Mouse (Mus musculus) embryonic facial prominence, embryonic 14.5 days (tissue): ENCODE data around the gene Slc36a1. TPM values are rescaled to one million over a fixed set of nuclear protein-coding genes. Genes with fewer than 3 reads are reported as not detected.
A peak's percentile ranks its signal among the peaks of the same experiment; 100 is the strongest.

Experiments used
- ATAC-seq: fragments of 200-750 bp; cut with Nextera tagmentation; 2 replicates; pipeline ENCODE4 v1.8.0; 2017; ENCODE audit warnings: low read depth, moderate number of reproducible peaks, moderate TSS enrichment
- DNase-seq: peaks from one replicate; pipeline ENCODE4 v3.0.0-alpha.2; 2015; ENCODE audit warnings: low spot score
- H3K27ac ChIP-seq: fragments of 300-500 bp; sonication (generic); replicated peaks from 2 replicates; pipeline ENCODE4 v1.5.1; 2014; ENCODE audit warnings: low read depth, mild to moderate bottlenecking, low read length, moderate library complexity
- H3K27me3 ChIP-seq: fragments of 300-500 bp; sonication (generic); replicated peaks from 2 replicates; pipeline ENCODE4 v1.6.1; 2014; ENCODE audit warnings: low read length; ENCODE audit not compliant: control insufficient read depth, insufficient read depth
- H3K36me3 ChIP-seq: fragments of 300-500 bp; sonication (generic); 2 replicates; pipeline ENCODE4 v1.6.1; 2014; ENCODE audit warnings: low read length, mixed read lengths; ENCODE audit not compliant: control insufficient read depth, insufficient read depth
- H3K4me1 ChIP-seq: fragments of 300-500 bp; sonication (generic); 2 replicates; pipeline ENCODE4 v1.6.1; 2014; ENCODE audit warnings: antibody characterized with exemption, low read length; ENCODE audit not compliant: control insufficient read depth, insufficient read depth
- H3K4me2 ChIP-seq: fragments of 300-500 bp; sonication (generic); 2 replicates; pipeline ENCODE4 v1.6.1; 2014; ENCODE audit warnings: low read depth, mild to moderate bottlenecking, low read length, moderate library complexity, mixed read lengths
- H3K4me3 ChIP-seq: fragments of 300-500 bp; sonication (generic); 2 replicates; pipeline ENCODE4 v1.5.1; 2014; ENCODE audit warnings: low read depth, mild to moderate bottlenecking, low read length
- H3K9ac ChIP-seq: fragments of 300-500 bp; sonication (generic); 2 replicates; pipeline ENCODE4 v1.6.1; 2014; ENCODE audit warnings: low read depth, mild to moderate bottlenecking, low read length, moderate library complexity, mixed read lengths
- H3K9me3 ChIP-seq: fragments of 300-500 bp; sonication (generic); 2 replicates; pipeline ENCODE4 v1.6.1; 2016; ENCODE audit warnings: low read length; ENCODE audit not compliant: control insufficient read depth
- WGBS: fragments of 180-500 bp; shearing (Covaris S2); extraction: QIAGEN DNeasy Blood & Tissue Kit; methylation state at CpG from one replicate; pipeline ENCODE4 v1.1.7; 2014; 5-methylcytosine and 5-hydroxymethylcytosine counted together
- polyA plus RNA-seq: library from polyadenylated mRNA; unstranded; fragments of >200 nt; fragmentation: Nextera tagmentation; extraction: Ambion mirVana; gene quantifications from 2 replicates; pipeline ENCODE4 v1.2.1, GENCODE M21; 2014

The Slc36a1 gene
- 2.3 and 2.6 TPM in 2 replicates for polyA plus RNA-seq

GRCm38 (mm10) chr11:55204159-55204596 is at the start of gene Slc36a1:
Gene Slc36a1, plus strand, starts transcription at chr11:55204350.
- ATAC-seq (peak; percentile 93), DNase-seq (peak; percentile 96)
- H3K9ac ChIP-seq: peak within 1 kb of the TSS; percentile 79
- under 1% methylated on average over 19 of the region's 31 CpGs for WGBS
- H3K4me3 ChIP-seq: peak within 1 kb of the TSS; percentile 82
- H3K4me2 ChIP-seq: peak within 1 kb of the TSS; percentile 97
- H3K9me3 ChIP-seq: no peaks in the 10 kb centered on the region
- H3K27ac ChIP-seq: no peak within 1 kb of the TSS
- 0 out of 2 replicates have a peak, but pooled peaks cover 3% of the 10 kb centered on the region for H3K4me1 ChIP-seq
- no peaks in the 10 kb centered on the region for H3K27me3 ChIP-seq
- H3K36me3 ChIP-seq: no peaks in the 10 kb centered on the region

DNA sequence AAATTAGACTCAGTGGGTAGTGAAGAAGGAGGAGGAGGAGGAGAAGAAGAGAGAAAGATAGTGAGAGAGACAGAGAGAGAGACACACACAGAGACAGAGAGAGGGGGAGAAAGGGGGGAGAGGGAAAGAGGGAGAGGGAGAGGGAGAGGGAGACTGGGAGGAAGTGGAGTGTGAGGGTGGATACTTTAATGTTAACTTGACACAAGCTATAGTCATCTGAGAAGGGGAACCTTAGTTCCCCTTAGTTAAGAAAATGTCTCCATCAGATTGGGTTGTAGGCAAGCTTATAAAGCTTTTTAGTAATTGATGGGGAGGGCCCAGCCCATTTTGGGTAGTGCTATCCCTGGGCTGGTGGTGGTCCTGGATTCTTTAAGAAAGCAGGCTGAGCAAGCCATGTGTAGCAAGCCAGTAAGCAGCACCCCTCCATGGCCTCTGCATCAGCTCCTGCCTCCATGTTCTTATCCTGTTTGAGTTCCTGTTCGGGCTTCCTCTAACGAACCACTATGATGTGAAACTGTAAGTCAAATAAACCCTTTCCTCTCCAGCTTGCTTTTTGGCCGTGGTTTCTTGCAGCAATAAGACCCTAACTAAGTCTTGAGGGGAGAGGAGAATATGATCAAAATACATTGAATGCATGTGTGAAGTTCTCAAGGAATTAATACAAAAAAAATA is 49.6 kb upstream of the Slc36a1 start:
- 61% methylated on average over 3 of the region's 3 CpGs for WGBS
- Histone ChIP-seq H3K27me3 (no peaks in the 10 kb centered on the region), H3K27ac (no peak overlapping the region), H3K9me3 (no peaks in the 10 kb centered on the region), H3K36me3 (no peaks in the 10 kb centered on the region), H3K4me1 (no peaks in the 10 kb centered on the region), H3K9ac (no peak overlapping the region), H3K4me3 (no peak overlapping the region), H3K4me2 (no peak overlapping the region)
- DNase-seq (no peak), ATAC-seq (no peak)

- Histone ChIP-seq H3K27ac (no peak overlapping the region), H3K36me3 (no peaks in the 10 kb centered on the region), H3K9ac (no peak overlapping the region), H3K4me2 (no peak overlapping the region), H3K4me1 (no peaks in the 10 kb centered on the region), H3K4me3 (no peak overlapping the region), H3K27me3 (no peaks in the 10 kb centered on the region), H3K9me3 (no peaks in the 10 kb centered on the region)
- WGBS: 70% methylated on average over 6 of the region's 6 CpGs
- no peak for ATAC-seq
- DNase-seq: no peak
Measured at GRCm38 (mm10) chr11:55155070-55155421, 49.1 kb upstream of the Slc36a1 start.

DNA sequence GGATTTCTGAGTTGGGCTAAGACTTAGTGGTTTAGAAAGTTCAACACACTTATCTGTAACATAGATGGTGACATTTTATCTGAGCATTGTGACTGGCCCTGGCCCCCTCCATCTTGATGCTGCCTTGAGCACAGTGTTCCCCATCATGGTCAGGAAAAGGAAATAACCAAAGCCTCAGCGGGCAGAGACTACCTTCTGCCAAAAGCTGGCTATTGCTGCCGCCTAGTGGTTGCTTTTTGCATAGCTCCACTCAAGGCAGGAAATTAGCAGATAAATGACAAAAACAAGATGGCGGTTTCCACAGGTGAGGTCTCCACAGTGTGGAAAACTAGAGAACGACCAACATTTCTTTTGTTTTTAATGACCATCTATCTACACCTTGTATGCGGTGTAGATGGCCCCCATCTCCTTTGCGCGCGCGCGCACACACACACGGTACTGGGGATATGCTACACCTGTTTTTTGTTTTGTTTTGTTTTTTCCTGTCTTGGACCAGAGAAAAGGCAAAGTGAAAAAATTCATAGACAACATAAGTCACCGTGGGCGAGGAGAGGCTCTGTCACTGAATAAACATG is 45.3 kb upstream of the Slc36a1 start:
- no peaks in the 10 kb centered on the region for H3K36me3 ChIP-seq
- DNase-seq (peak; percentile 72), ATAC-seq (peak; percentile 50; the same call in 1 of the 2 replicates)
- H3K4me1 ChIP-seq: no peaks in the 10 kb centered on the region
- no peak overlapping the region for H3K9ac ChIP-seq
- no peaks in the 10 kb centered on the region for H3K27me3 ChIP-seq
- no peak overlapping the region for H3K4me3 ChIP-seq
- WGBS: 51% methylated on average over 13 of the region's 13 CpGs
- H3K9me3 ChIP-seq: no peaks in the 10 kb centered on the region
- H3K27ac ChIP-seq: no peak overlapping the region
- no peak overlapping the region for H3K4me2 ChIP-seq

DNA sequence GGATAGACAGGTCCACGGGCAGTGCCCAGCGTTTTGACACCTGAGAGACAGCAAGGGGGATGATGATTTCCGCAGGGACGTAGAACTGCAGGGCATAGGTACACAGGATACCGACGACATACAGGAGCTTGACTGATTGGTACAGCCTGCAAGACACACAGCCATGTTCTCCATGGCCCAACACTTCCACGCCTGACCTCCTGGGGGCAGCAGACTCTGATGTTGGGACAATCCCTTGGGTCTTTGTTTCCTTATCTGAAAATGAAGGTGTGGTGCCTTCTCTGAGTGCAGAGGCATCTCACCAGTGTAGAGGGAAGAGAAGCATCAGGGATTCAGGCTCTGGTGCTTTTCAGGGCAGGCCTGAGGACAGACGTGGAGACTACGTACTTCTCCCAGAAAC is 41.5 kb upstream of the Slc36a1 start:
- H3K4me1 ChIP-seq: no peaks in the 10 kb centered on the region
- H3K4me3 ChIP-seq: no peak overlapping the region
- H3K36me3 ChIP-seq: no peaks in the 10 kb centered on the region
- DNase-seq (no peak), ATAC-seq (no peak)
- H3K9me3 ChIP-seq: no peaks in the 10 kb centered on the region
- H3K4me2 ChIP-seq: no peak overlapping the region
- no peak overlapping the region for H3K9ac ChIP-seq
- 46% methylated on average over 9 of the region's 9 CpGs for WGBS
- H3K27ac ChIP-seq: no peak overlapping the region
- no peaks in the 10 kb centered on the region for H3K27me3 ChIP-seq

DNA sequence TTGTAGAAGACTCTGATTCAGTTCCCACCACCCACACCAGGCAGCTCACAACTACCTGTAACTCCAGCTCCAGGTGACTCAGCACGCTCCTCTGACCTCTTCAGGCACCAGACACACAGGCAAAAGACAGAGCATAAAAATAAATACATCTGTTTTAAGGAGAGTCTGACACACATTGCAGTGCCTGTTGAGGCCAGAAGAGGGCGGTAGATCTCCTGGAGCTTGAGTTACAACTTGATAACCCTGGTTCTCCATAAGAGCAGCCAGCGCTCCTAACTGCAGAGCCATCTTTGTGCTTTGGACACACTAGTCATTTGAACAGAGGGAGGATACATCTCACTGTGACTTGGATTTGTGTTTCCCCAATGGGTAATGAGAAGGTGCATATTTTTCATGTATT is 39.4 kb upstream of the Slc36a1 start:
- H3K9ac ChIP-seq: no peak overlapping the region
- no peak overlapping the region for H3K4me3 ChIP-seq
- H3K4me1 ChIP-seq: no peaks in the 10 kb centered on the region
- H3K9me3 ChIP-seq: no peaks in the 10 kb centered on the region
- no peaks in the 10 kb centered on the region for H3K27me3 ChIP-seq
- H3K4me2 ChIP-seq: no peak overlapping the region
- no peak for DNase-seq
- no peak overlapping the region for H3K27ac ChIP-seq
- no peaks in the 10 kb centered on the region for H3K36me3 ChIP-seq
- no peak for ATAC-seq
- WGBS: 44% methylated on average over 3 of the region's 3 CpGs

GRCm38 (mm10) chr11:55165748-55166147 is 38.4 kb upstream of the Slc36a1 start:
- ATAC-seq (no peak), DNase-seq (no peak)
- H3K9ac ChIP-seq: no peak overlapping the region
- H3K4me2 ChIP-seq: no peak overlapping the region
- no peaks in the 10 kb centered on the region for H3K4me1 ChIP-seq
- WGBS: 90% methylated on average over 7 of the region's 7 CpGs
- H3K4me3 ChIP-seq: no peak overlapping the region
- H3K36me3 ChIP-seq: no peaks in the 10 kb centered on the region
- H3K9me3 ChIP-seq: no peaks in the 10 kb centered on the region
- H3K27ac ChIP-seq: no peak overlapping the region
- no peaks in the 10 kb centered on the region for H3K27me3 ChIP-seq

GRCm38 (mm10) chr11:55168504-55168903 is 35.6 kb upstream of the Slc36a1 start:
- Histone ChIP-seq H3K4me3 (no peak overlapping the region), H3K27ac (no peak overlapping the region), H3K36me3 (no peaks in the 10 kb centered on the region), H3K9me3 (no peaks in the 10 kb centered on the region), H3K27me3 (no peaks in the 10 kb centered on the region), H3K4me2 (no peak overlapping the region), H3K4me1 (no peaks in the 10 kb centered on the region), H3K9ac (no peak overlapping the region)
- ATAC-seq: no peak
- WGBS: 85% methylated on average over 4 of the region's 4 CpGs
- DNase-seq: no peak

GRCm38 (mm10) chr11:55168914-55169313 is 35.2 kb upstream of the Slc36a1 start:
- Histone ChIP-seq H3K27ac (no peak overlapping the region), H3K9me3 (no peaks in the 10 kb centered on the region), H3K27me3 (no peaks in the 10 kb centered on the region), H3K4me1 (no peaks in the 10 kb centered on the region), H3K36me3 (no peaks in the 10 kb centered on the region), H3K4me3 (no peak overlapping the region), H3K4me2 (no peak overlapping the region), H3K9ac (no peak overlapping the region)
- WGBS: 83% methylated on average over 6 of the region's 6 CpGs
- no peak for ATAC-seq
- DNase-seq: no peak
